Mouse (Mus musculus): Measurements from ENCODE around the gene Pltp. TPM values are rescaled to one million over a fixed set of nuclear protein-coding genes. Genes with fewer than 3 reads are reported as not detected.

Gene Pltp
- polyA plus RNA-seq, 1 experiment, result 51.8 TPM

GRCm38 (mm10) chr2:164891056-164891834, 33.7 kb upstream of the Pltp start:
- no peaks in the 10 kb centered on the region for H3K4me1 ChIP-seq (ENCODE audit: control insufficient read depth, insufficient read depth, insufficient read length)
- DNase-seq (ENCODE audit: low read depth in 1 of 2, low spot score in 2 of 2), result no peak
- H3K36me3 ChIP-seq (ENCODE audit: control insufficient read depth, insufficient read depth, low read length), result peaks cover 88% of the 10 kb centered on the region

GRCm38 (mm10) chr2:164890411-164891049, 33.0 kb upstream of the Pltp start:
- H3K36me3 ChIP-seq (ENCODE audit: control insufficient read depth, insufficient read depth, low read length), result peaks cover 91% of the 10 kb centered on the region
- WGBS, result 88% methylated on average over 24 of the region's 24 CpGs
- no peaks in the 10 kb centered on the region for H3K4me1 ChIP-seq (ENCODE audit: control insufficient read depth, insufficient read depth, insufficient read length)
- TF ChIP-seq CTCF (IDR thresholded peaks at IDR 0.05; ENCODE audit: extremely low read depth, insufficient read depth, insufficient read length, insufficient replicate concordance) (no peak), POLR2A (IDR thresholded peaks at IDR 0.05; ENCODE audit: low read depth, low read length) (no peak)
- H3K4me3 ChIP-seq (ENCODE audit: extremely low read depth, insufficient read depth, insufficient read length), result no peak overlapping the region
- H3K27me3 ChIP-seq (ENCODE audit: control insufficient read depth, insufficient read depth, low read length), result no peaks in the 10 kb centered on the region
- H3K27ac ChIP-seq (ENCODE audit: insufficient read depth, low read length), result no peak overlapping the region
- no peak for DNase-seq (ENCODE audit: low read depth in 1 of 2, low spot score in 2 of 2)

More at GRCm38 (mm10) chr2:164891056-164891834, 33.7 kb upstream of the Pltp start:
- 85% methylated on average over 13 of the region's 13 CpGs for WGBS
- H3K27ac ChIP-seq (ENCODE audit: insufficient read depth, low read length), result no peak overlapping the region
- no peak overlapping the region for H3K4me3 ChIP-seq (ENCODE audit: extremely low read depth, insufficient read depth, insufficient read length)
- TF ChIP-seq CTCF (IDR thresholded peaks at IDR 0.05; ENCODE audit: extremely low read depth, insufficient read depth, insufficient read length, insufficient replicate concordance) (no peak), POLR2A (IDR thresholded peaks at IDR 0.05; ENCODE audit: low read depth, low read length) (no peak)
- no peaks in the 10 kb centered on the region for H3K27me3 ChIP-seq (ENCODE audit: control insufficient read depth, insufficient read depth, low read length)

- TF ChIP-seq POLR2A (IDR thresholded peaks at IDR 0.05; ENCODE audit: low read depth, low read length) (no peak), CTCF (IDR thresholded peaks at IDR 0.05; ENCODE audit: extremely low read depth, insufficient read depth, insufficient read length, insufficient replicate concordance) (no peak)
- no peaks in the 10 kb centered on the region for H3K27me3 ChIP-seq (ENCODE audit: control insufficient read depth, insufficient read depth, low read length)
- no peak overlapping the region for H3K27ac ChIP-seq (ENCODE audit: insufficient read depth, low read length)
- no peak overlapping the region for H3K4me3 ChIP-seq (ENCODE audit: extremely low read depth, insufficient read depth, insufficient read length)
- no peaks in the 10 kb centered on the region for H3K4me1 ChIP-seq (ENCODE audit: control insufficient read depth, insufficient read depth, insufficient read length)
- DNase-seq (ENCODE audit: low read depth in 1 of 2, low spot score in 2 of 2), result no peak
- H3K36me3 ChIP-seq (ENCODE audit: control insufficient read depth, insufficient read depth, low read length), result peaks cover 91% of the 10 kb centered on the region
- WGBS, result 84% methylated on average over 2 of the region's 2 CpGs
Observed at GRCm38 (mm10) chr2:164889960-164890359, 32.4 kb upstream of the Pltp start.

- WGBS, result 92% methylated on average over 12 of the region's 12 CpGs
- TF ChIP-seq POLR2A (IDR thresholded peaks at IDR 0.05; ENCODE audit: low read depth, low read length) (no peak), CTCF (IDR thresholded peaks at IDR 0.05; ENCODE audit: extremely low read depth, insufficient read depth, insufficient read length, insufficient replicate concordance) (no peak)
- H3K27me3 ChIP-seq (ENCODE audit: control insufficient read depth, insufficient read depth, low read length), result no peaks in the 10 kb centered on the region
- H3K27ac ChIP-seq (ENCODE audit: insufficient read depth, low read length), result no peak overlapping the region
- H3K4me3 ChIP-seq (ENCODE audit: extremely low read depth, insufficient read depth, insufficient read length), result no peak overlapping the region
- peaks cover 89% of the 10 kb centered on the region for H3K36me3 ChIP-seq (ENCODE audit: control insufficient read depth, insufficient read depth, low read length)
- no peaks in the 10 kb centered on the region for H3K4me1 ChIP-seq (ENCODE audit: control insufficient read depth, insufficient read depth, insufficient read length)
- DNase-seq (ENCODE audit: low read depth in 1 of 2, low spot score in 2 of 2), result no peak
Observed at GRCm38 (mm10) chr2:164888996-164889395, 31.5 kb upstream of the Pltp start.

GRCm38 (mm10) chr2:164886617-164887016, 29.1 kb upstream of the Pltp start:
- H3K27me3 ChIP-seq (ENCODE audit: control insufficient read depth, insufficient read depth, low read length), result no peaks in the 10 kb centered on the region
- H3K36me3 ChIP-seq (ENCODE audit: control insufficient read depth, insufficient read depth, low read length), result peaks cover 71% of the 10 kb centered on the region
- H3K4me1 ChIP-seq (ENCODE audit: control insufficient read depth, insufficient read depth, insufficient read length), result no peaks in the 10 kb centered on the region; the same call in 1 of the 2 replicates
- 98% methylated on average over 10 of the region's 10 CpGs for WGBS
- H3K27ac ChIP-seq (ENCODE audit: insufficient read depth, low read length), result no peak overlapping the region
- H3K4me3 ChIP-seq (ENCODE audit: extremely low read depth, insufficient read depth, insufficient read length), result no peak overlapping the region
- TF ChIP-seq POLR2A (IDR thresholded peaks at IDR 0.05; ENCODE audit: low read depth, low read length) (no peak), CTCF (IDR thresholded peaks at IDR 0.05; ENCODE audit: extremely low read depth, insufficient read depth, insufficient read length, insufficient replicate concordance) (no peak)
- DNase-seq (ENCODE audit: low read depth in 1 of 2, low spot score in 2 of 2), result no peak

GRCm38 (mm10) chr2:164885788-164886187, 28.3 kb upstream of the Pltp start:
- WGBS, result 76% methylated on average over 7 of the region's 7 CpGs
- Histone ChIP-seq H3K27ac (ENCODE audit: insufficient read depth, low read length) (no peak overlapping the region), H3K4me3 (ENCODE audit: extremely low read depth, insufficient read depth, insufficient read length) (no peak overlapping the region), H3K36me3 (ENCODE audit: control insufficient read depth, insufficient read depth, low read length) (peaks cover 63% of the 10 kb centered on the region), H3K27me3 (ENCODE audit: control insufficient read depth, insufficient read depth, low read length) (no peaks in the 10 kb centered on the region), H3K4me1 (ENCODE audit: control insufficient read depth, insufficient read depth, insufficient read length) (peaks cover under 1% of the 10 kb centered on the region; the same call in 1 of the 2 replicates)
- TF ChIP-seq CTCF (IDR thresholded peaks at IDR 0.05; ENCODE audit: extremely low read depth, insufficient read depth, insufficient read length, insufficient replicate concordance) (no peak), POLR2A (IDR thresholded peaks at IDR 0.05; ENCODE audit: low read depth, low read length) (no peak)
- no peak for DNase-seq (ENCODE audit: low read depth in 1 of 2, low spot score in 2 of 2)

All from spleen, adult 2 months (tissue).